Mouse (Mus musculus) ES-Bruce4 (cell line): ENCODE data around the gene Car5a. TPM values are rescaled to one million over a fixed set of nuclear protein-coding genes. Genes with fewer than 3 reads are reported as not detected.
A peak's percentile ranks its signal among the peaks of the same experiment; 100 is the strongest.

ENCODE experiments used
- H3K27ac ChIP-seq: 2 replicates; pipeline ENCODE4 v1.5.1; 2012; ENCODE audit warnings: low read length, inconsistent platforms; ENCODE audit not compliant: insufficient read depth
- H3K27me3 ChIP-seq: 2 replicates; pipeline ENCODE4 v1.6.1; 2012; ENCODE audit warnings: mild to moderate bottlenecking, low read length, inconsistent platforms; ENCODE audit not compliant: control insufficient read depth, poor library complexity, insufficient read depth, severe bottlenecking
- H3K36me3 ChIP-seq: 2 replicates; pipeline ENCODE4 v1.6.1; 2012; ENCODE audit warnings: inconsistent platforms, mild to moderate bottlenecking, low read length, moderate library complexity; ENCODE audit not compliant: control insufficient read depth, poor library complexity, insufficient read depth, severe bottlenecking
- H3K4me1 ChIP-seq: one replicate; pipeline ENCODE4 v1.8.1; 2011; ENCODE audit warnings: low read length; ENCODE audit not compliant: control insufficient read depth, insufficient read depth
- H3K4me3 ChIP-seq: 2 replicates; pipeline ENCODE4 v1.5.1; 2011; ENCODE audit warnings: low read depth, mild to moderate bottlenecking, low read length
- H3K9ac ChIP-seq: 2 replicates; pipeline ENCODE4 v1.6.1; 2012; ENCODE audit warnings: low read depth, mild to moderate bottlenecking, inconsistent platforms; ENCODE audit not compliant: poor library complexity, severe bottlenecking
- H3K9me3 ChIP-seq: replicated peaks from 2 replicates; pipeline ENCODE4 v1.6.1; 2012; ENCODE audit warnings: mild to moderate bottlenecking, low read length, inconsistent platforms; ENCODE audit not compliant: control insufficient read depth, poor library complexity, insufficient read depth, severe bottlenecking
- CTCF ChIP-seq: IDR thresholded peaks from one replicate; pipeline ENCODE4 v1.8.1; 2011; ENCODE audit warnings: low read depth, low read length
- EP300 ChIP-seq: IDR thresholded peaks from 2 replicates; pipeline ENCODE4 v1.6.1; 2011; ENCODE audit warnings: low read depth, low read length; ENCODE audit not compliant: insufficient read depth
- POLR2A ChIP-seq: IDR thresholded peaks from one replicate; pipeline ENCODE4 v1.8.1; 2011; ENCODE audit warnings: low read length; ENCODE audit not compliant: insufficient read depth
- polyA plus RNA-seq: library from polyadenylated mRNA; stranded (reverse); fragments of >200 nt; gene quantifications from 2 replicates; pipeline ENCODE4 v1.2.4, GENCODE M21; 2011; ENCODE audit warnings: low read depth; ENCODE audit not compliant: missing spikeins, insufficient read depth, insufficient read length

Gene Car5a
- polyA plus RNA-seq, 1 experiment, result 5.8 TPM

GRCm38 (mm10) chr8:121897205-121897604, 47.5 kb downstream of the Car5a start:
- TF ChIP-seq EP300 (no peak), CTCF (no peak), POLR2A (no peak)
- Histone ChIP-seq H3K9me3 (no peaks in the 10 kb centered on the region), H3K27ac (0 out of 2 replicates have a peak overlapping the region, but pooled peaks have one; percentile 64), H3K4me1 (peaks cover 19% of the 10 kb centered on the region), H3K4me3 (no peak overlapping the region), H3K36me3 (peaks cover 66% of the 10 kb centered on the region), H3K27me3 (no peaks in the 10 kb centered on the region), H3K9ac (peak overlapping the region; percentile 55; the same call in 1 of the 2 replicates)

- no peak overlapping the region for H3K27ac ChIP-seq
- no peaks in the 10 kb centered on the region for H3K9me3 ChIP-seq
- H3K36me3 ChIP-seq, result peaks cover 68% of the 10 kb centered on the region
- H3K9ac ChIP-seq, result no peak overlapping the region
- peaks cover 14% of the 10 kb centered on the region for H3K4me1 ChIP-seq
- TF ChIP-seq CTCF (no peak), EP300 (no peak), POLR2A (no peak)
- no peak overlapping the region for H3K4me3 ChIP-seq
- no peaks in the 10 kb centered on the region for H3K27me3 ChIP-seq
Measured at GRCm38 (mm10) chr8:121896476-121897145, 48.1 kb downstream of the Car5a start.

GRCm38 (mm10) chr8:121895910-121896309, 48.8 kb downstream of the Car5a start:
- Histone ChIP-seq H3K36me3 (peaks cover 70% of the 10 kb centered on the region), H3K27ac (no peak overlapping the region)

GRCm38 (mm10) chr8:121892875-121893274, 51.8 kb downstream of the Car5a start:
- peaks cover 83% of the 10 kb centered on the region for H3K36me3 ChIP-seq
- no peak for TF ChIP-seq EP300
- no peak for TF ChIP-seq POLR2A
- TF ChIP-seq CTCF, result no peak

More at GRCm38 (mm10) chr8:121895910-121896309, 48.8 kb downstream of the Car5a start:
- TF ChIP-seq POLR2A (no peak), CTCF (no peak), EP300 (no peak)
- Histone ChIP-seq H3K27me3 (no peaks in the 10 kb centered on the region), H3K4me3 (no peak overlapping the region), H3K9me3 (no peaks in the 10 kb centered on the region), H3K4me1 (peaks cover 12% of the 10 kb centered on the region), H3K9ac (no peak overlapping the region)

GRCm38 (mm10) chr8:121889810-121890785, 54.6 kb downstream of the Car5a start:
- Histone ChIP-seq H3K27ac (no peak overlapping the region), H3K9me3 (no peaks in the 10 kb centered on the region), H3K4me1 (no peaks in the 10 kb centered on the region), H3K4me3 (no peak overlapping the region), H3K9ac (no peak overlapping the region), H3K36me3 (peaks cover 83% of the 10 kb centered on the region), H3K27me3 (no peaks in the 10 kb centered on the region)
- no peak for TF ChIP-seq EP300
- no peak for TF ChIP-seq POLR2A
- TF ChIP-seq CTCF, result no peak

More at GRCm38 (mm10) chr8:121892875-121893274, 51.8 kb downstream of the Car5a start:
- no peak overlapping the region for H3K4me3 ChIP-seq
- no peak overlapping the region for H3K27ac ChIP-seq
- no peaks in the 10 kb centered on the region for H3K27me3 ChIP-seq
- no peak overlapping the region for H3K9ac ChIP-seq
- peaks cover 10% of the 10 kb centered on the region for H3K4me1 ChIP-seq
- no peaks in the 10 kb centered on the region for H3K9me3 ChIP-seq
